Mouse (Mus musculus): Measurements from ENCODE around the gene Rpl3.

The Rpl3 gene

GRCm38 (mm10) chr15:80066538-80066937, 25.1 kb downstream of the Rpl3 start:
- DNase-seq (ENCODE audit: low read depth, low spot score) = no peak

DNA sequence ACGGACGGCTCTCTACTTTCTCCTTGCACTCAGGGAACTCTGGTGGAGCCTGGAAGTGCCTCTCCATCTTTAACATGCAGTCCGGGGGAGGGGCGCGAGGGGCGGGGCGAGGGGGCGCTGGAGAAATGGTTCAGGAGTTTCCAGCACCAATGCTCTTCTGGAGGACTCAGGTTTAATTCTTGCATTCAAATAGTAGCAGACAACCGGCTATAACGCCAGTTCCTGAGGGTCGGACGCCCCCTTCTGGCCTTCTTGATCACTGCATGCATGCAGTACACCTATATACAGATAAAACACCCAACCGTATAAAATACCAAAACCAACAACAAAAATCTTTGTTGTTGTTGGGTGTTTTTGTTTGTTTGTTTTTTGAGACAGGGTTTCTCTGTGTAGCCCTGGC, 26.3 kb downstream of the Rpl3 start:
- no peak for DNase-seq (ENCODE audit: low read depth, low spot score)

DNA sequence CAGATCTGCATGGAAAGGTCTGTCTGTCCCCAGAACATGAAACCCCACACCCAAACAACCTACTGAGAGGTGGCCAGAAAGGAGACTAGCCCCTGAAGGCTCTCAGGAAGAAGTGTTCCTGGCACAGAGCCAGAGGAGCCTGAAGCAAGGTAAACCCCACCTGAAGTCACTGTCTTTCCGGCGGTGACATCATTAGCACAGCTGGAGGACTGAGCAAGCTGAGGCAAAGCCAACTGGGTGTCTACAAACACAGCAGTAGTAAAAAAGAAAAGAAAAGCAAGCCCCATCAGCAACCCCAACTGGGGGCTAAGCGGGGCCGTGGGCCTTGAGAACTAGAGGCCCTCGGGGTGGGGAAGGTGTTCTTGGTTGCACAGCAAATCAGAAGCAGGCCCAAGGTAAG, 26.7 kb downstream of the Rpl3 start:
- no peak for DNase-seq (ENCODE audit: low read depth, low spot score)

- no peak for DNase-seq (ENCODE audit: low read depth, low spot score)
Measured at GRCm38 (mm10) chr15:80062821-80063220, 28.8 kb downstream of the Rpl3 start.

DNA sequence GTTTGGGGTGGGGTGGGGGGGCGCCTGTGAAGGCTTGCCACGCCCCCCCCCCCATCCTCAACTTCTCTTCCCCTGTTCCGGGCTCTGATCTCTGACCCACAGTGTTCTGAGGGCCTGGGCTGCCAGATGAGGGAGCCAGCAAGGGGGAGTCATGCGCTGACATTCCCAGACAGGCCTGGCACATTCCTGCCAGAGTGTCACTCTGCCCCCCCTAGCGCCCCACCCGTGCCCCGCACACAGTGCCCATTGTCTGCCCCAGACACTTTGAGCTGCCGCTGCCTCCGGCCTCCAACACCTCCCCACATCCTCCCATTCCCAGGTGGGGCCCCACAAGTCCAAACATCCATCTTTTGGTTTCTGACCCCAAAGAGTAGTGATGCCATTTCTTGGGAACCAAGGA, 29.3 kb downstream of the Rpl3 start:
- DNase-seq (ENCODE audit: low read depth, low spot score) = no peak

DNA sequence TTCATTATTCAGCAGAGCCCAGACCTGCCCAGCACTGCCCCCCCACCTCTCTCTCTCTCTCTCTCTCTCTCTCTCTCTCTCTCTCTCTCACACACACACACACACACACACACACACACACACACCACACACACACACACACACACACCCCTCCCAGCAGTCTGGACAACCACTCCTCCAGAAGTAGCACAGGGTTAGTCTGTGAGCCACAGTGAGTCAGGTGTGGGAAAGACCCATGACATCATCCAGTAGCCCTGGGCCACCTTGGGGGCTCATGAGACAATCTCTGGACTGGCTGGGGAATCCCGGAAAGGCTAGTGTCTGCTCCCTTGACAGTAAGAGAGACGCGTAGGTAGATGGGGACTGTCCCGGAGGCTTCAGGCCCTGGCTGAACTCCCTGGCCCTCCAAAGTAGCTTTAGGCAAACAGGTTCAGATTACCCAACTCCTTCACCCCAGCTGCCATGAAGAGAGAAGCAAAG, 30.6 kb downstream of the Rpl3 start:
- no peak for DNase-seq (ENCODE audit: low read depth, low spot score)

- no peak for DNase-seq (ENCODE audit: low read depth, low spot score)
Measured at GRCm38 (mm10) chr15:80060356-80061070, 31.2 kb downstream of the Rpl3 start.

GRCm38 (mm10) chr15:80059606-80060005, 32.1 kb downstream of the Rpl3 start:
- no peak for DNase-seq (ENCODE audit: low read depth, low spot score)

DNA sequence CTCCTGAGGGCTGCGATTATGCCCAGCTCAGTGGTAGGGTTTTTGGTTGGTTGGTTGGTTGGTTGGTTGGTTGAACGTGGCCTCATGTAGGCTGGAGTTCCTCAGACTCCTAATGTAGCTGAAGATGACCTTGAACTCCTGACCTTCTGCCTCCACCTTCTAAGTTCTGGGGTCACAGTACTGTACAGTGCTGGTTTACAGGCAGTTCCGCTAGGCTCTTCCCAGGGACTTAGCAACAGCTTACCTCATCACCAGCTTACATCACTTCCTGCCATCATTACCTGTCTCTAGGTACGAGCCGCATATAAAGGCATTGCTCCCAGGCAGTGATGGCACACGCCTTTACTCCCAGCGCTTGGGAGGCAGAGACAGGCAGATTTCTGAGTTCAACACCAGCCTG, 33.5 kb downstream of the Rpl3 start:
- DNase-seq (ENCODE audit: low read depth, low spot score) = no peak

DNA sequence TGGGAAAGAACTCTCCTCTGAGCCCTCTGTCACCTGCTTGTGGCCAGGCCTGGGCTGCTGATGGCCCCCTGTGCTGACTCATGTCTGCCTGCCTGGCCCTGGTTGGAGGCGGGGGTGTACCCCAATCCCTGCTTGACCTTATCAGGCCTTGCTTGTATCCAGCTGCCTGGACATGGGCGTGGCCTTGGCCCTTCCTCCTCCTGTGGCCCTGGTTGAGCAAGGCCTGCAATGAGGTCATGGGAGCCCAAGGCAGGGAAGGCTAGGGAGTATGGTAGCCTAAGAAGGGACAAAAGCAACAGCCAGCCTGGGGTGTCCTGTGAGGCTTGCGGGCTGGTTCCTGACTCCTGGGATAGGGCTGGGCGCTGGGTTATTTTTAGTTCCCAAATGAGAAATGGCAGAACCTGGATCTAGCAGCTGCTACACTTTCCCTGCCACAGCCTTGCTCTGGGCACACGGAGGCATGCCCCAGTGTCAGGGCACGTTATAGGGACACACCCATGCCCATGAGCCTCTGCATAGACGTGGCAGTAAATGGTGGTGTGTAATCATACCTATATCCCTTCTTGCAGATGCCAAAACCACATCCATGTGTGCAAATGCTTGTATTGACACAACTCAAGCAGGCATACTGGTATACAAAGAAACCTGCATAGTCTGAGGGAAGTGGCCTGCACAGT, 37.5 kb downstream of the Rpl3 start:
- no peak for DNase-seq (ENCODE audit: low read depth, low spot score)

- DNase-seq (ENCODE audit: low read depth, low spot score) = no peak
Measured at GRCm38 (mm10) chr15:80053381-80054033, 38.2 kb downstream of the Rpl3 start.

GRCm38 (mm10) chr15:80051782-80052181, 39.9 kb downstream of the Rpl3 start:
- no peak for DNase-seq (ENCODE audit: low read depth, low spot score)

DNA sequence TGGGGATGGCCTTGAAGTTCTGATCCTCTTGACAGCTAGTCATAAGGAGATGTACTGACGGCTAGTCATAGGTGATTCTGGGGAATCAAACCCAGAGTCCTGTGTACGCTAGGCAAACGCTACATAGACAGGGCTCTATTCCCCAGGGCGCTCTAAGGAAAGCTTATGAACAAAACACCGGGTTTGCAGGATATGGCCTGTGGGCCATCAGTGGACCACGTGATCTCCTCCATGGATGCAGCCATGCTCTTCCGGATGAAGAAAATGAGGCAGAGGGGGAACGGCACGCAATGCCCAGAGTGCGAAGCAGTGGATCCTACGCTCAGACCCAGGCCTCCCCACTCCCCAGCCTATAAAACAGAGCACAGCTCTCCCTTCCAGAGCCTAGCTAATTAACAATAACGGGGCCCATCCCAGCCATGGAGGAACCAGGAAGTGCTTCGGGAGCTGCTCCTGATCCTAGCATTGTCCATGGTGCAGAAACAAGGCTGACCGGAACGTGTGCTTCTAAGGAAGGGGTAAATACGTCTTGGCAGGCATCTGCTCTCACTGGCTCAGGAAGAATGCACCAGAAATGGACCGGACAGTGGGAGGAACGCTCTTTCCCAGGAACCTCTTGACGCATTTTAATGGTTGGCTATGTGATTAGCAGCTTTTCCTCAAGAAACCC, 40.4 kb downstream of the Rpl3 start:
- no peak for DNase-seq (ENCODE audit: low read depth, low spot score)

DNA sequence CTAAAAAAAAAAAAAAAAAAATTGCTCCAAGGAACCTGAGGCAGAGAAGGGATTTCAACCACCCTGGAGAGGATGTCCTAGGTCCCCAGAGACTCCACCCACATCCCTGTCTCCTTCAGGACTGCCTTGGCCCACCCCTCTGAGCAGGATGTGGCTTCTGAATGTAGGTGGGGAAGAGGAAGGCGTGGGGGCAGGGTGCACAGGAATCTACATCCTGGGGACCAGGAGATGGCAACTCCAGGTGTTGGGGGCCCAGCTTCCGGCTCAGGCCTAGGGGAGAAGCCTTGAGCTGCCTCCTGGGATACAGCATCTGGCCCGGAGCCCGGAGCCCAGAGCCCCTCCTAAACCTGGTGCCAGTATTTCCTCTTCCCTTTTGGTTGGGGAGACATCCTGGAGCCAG, 41.6 kb downstream of the Rpl3 start:
- DNase-seq (ENCODE audit: low read depth, low spot score) = no peak

- no peak for DNase-seq (ENCODE audit: low read depth, low spot score)
Measured at GRCm38 (mm10) chr15:80047973-80048372, 43.7 kb downstream of the Rpl3 start.

DNA sequence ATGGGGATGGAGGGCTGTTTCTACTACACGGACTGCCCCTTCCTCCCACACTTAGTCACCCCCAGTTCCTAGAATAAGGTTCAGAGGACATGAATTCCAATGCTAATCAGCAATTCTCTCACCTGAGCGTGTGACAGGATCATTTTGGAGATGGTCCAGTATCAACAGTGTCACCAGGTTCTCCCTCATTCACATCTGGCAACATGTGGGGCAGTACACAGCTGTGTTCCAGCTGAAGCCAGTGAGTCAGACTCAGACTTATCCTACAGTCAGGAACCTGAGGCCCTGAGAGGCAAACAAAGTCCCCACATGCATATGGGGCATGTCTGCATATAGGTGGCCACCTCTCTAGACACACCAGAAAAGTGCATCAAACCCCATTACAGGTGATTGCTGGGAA, 44.4 kb downstream of the Rpl3 start:
- DNase-seq (ENCODE audit: low read depth, low spot score) = no peak

GRCm38 (mm10) chr15:80045749-80046148, 45.9 kb downstream of the Rpl3 start:
- no peak for DNase-seq (ENCODE audit: low read depth, low spot score)

DNA sequence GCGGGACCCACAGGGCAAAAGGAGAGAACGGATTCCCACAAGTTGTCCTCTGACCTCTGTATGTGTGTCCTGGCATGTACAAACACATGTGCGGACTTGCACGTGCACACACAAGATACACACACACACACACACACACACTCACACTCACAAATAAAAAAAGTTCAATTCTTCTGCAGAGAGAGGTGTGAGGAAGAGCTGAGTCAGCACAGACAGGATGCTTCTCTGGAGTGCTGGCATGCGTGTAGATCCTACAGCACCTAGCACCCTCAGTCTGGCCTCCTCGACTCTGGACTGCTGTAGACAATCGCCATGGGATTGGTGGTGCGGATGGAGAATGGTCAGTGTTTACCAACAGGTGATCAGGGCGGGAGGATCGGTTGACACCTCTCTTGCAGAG, 47.4 kb downstream of the Rpl3 start:
- no peak for DNase-seq (ENCODE audit: low read depth, low spot score)

DNA sequence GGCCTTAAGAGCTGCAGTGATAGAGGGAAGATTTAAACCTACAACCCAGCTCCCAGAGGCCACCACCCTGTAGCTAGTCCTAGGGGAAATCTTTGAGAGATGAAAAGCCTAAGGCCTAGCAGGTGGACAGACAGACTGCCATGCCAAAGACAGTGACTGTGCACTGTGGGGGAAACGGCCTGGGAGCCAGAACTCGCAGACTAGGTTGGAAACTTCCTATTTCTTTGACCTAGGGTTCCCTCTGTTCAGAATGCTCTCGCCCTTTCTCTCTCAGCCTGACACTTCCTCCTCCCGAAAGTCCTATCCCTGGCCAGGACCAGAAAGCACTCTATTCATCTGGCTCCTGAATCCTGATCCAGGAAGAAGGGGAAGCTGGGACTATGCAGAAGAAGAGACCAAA, 49.5 kb downstream of the Rpl3 start:
- DNase-seq (ENCODE audit: low read depth, low spot score) = no peak

DNA sequence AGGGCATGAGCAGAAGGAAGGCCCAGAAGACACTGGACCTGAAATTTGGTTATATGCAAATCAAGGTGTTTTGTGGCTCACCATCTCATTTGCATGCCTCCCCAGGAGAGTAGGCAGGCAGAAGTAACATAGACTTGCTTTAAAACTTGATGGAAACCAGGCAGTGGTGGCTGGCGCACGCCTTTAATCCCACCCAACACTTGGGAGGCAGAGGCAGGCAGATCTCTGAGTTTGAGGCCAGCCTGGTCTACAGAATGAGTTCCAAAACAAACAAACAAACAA, 53.6 kb downstream of the Rpl3 start:
- DNase-seq (ENCODE audit: low read depth, low spot score) = no peak

DNA sequence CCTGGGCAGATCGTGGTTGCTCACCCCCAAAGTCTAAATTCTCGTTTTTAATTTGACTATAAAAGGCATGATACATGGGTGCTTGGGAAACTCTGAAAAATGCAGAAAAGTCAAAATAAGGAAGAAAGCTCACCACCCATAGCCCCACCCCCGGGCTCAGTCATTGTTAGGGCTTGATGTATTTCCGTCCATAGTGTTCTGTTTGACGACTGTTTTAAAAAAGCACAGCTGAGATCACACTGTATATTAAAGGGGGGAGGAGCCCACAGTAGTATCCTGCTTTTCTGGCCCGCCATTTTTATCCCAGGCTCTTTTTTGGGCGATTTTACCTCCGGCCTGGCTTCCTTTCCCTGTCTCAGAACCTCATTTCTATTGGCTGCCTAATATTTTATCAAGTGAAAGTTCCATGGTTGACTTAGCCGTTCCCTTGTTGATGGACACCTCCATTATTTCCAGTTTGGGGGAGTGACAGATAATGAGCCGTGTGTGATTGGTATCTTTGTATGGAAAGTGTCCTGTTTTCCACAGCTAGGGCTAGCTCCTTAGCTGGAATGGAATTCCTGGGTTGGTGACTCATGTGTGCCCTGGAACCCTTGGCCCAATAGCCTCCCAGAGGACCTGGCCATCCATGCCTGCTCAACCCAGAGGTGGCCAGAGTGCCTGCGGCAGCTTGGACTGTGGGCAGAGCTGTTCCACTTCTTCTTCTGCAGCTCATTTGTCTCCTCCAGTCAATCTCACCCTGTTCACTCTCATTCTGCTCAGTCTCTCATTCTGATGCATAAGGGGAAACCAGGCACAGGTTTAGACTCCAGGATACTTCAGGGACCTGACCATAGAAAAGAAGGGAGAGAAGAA, 54.2 kb downstream of the Rpl3 start:
- DNase-seq (ENCODE audit: low read depth, low spot score) = no peak

Data from retina, adult 2 months (tissue).